Mouse (Mus musculus) liver, adult 2 months (tissue): ENCODE measurements at regions not wholly inside any gene's neighbourhood (a gene's known extent, or its start where the extent isn't known, plus 50 kb on each side); places are given as distances from the start of the nearest gene placed in this dataset.

Experiments
- DNase-seq: peaks from one replicate; pipeline ENCODE4 v3.0.0-alpha.2; 2011; ENCODE audit warnings: low read depth, low spot score; ENCODE audit errors: extremely low read depth
- H3K27ac ChIP-seq: fragments of 200-500 bp; replicated peaks from 2 replicates; pipeline ENCODE4 v1.5.1; 2012; ENCODE audit warnings: low read depth, mild to moderate bottlenecking, control low read depth, inconsistent platforms, low read length; ENCODE audit not compliant: insufficient read depth
- H3K27me3 ChIP-seq: fragments of 200-500 bp; 2 replicates; pipeline ENCODE4 v1.6.1; 2012; ENCODE audit warnings: mild to moderate bottlenecking, moderate library complexity, low read length, inconsistent platforms; ENCODE audit not compliant: control insufficient read depth, insufficient read depth
- H3K36me3 ChIP-seq: fragments of 200-500 bp; 2 replicates; pipeline ENCODE4 v1.6.1; 2012; ENCODE audit warnings: low read length, inconsistent platforms; ENCODE audit not compliant: control insufficient read depth, insufficient read depth
- H3K4me1 ChIP-seq: fragments of 200-500 bp; 2 replicates; pipeline ENCODE4 v1.6.1; 2011; ENCODE audit warnings: low read length; ENCODE audit not compliant: control insufficient read depth, insufficient read depth
- H3K4me3 ChIP-seq: fragments of 200-500 bp; 2 replicates; pipeline ENCODE4 v1.5.1; 2011; ENCODE audit warnings: low read depth, mild to moderate bottlenecking, control low read depth, low read length, moderate library complexity; ENCODE audit not compliant: insufficient read depth
- H3K79me2 ChIP-seq: fragments of 200-500 bp; 2 replicates; pipeline ENCODE4 v1.6.1; 2012; ENCODE audit warnings: inconsistent platforms, mild to moderate bottlenecking, low read length, moderate library complexity; ENCODE audit not compliant: control insufficient read depth, insufficient read depth
- H3K9ac ChIP-seq: fragments of 200-500 bp; 2 replicates; pipeline ENCODE4 v1.6.1; 2012; ENCODE audit warnings: low read depth, mild to moderate bottlenecking, control low read depth, inconsistent platforms, low read length
- CTCF ChIP-seq: fragments of 200-500 bp; IDR thresholded peaks from 2 replicates; pipeline ENCODE4 v1.5.1; 2011; ENCODE audit warnings: low read depth, low read length, control low read depth
- POLR2A ChIP-seq: fragments of 200-500 bp; IDR thresholded peaks from 2 replicates; pipeline ENCODE4 v1.6.1; 2011; ENCODE audit warnings: low read length, control low read depth; ENCODE audit not compliant: insufficient read depth; ENCODE audit errors: extremely low read depth
- WGBS: fragments of 180-500 bp; shearing (Covaris S2); methylation state at CpG from one replicate; pipeline ENCODE4 v1.1.7; 2018; 5-methylcytosine and 5-hydroxymethylcytosine counted together

DNA sequence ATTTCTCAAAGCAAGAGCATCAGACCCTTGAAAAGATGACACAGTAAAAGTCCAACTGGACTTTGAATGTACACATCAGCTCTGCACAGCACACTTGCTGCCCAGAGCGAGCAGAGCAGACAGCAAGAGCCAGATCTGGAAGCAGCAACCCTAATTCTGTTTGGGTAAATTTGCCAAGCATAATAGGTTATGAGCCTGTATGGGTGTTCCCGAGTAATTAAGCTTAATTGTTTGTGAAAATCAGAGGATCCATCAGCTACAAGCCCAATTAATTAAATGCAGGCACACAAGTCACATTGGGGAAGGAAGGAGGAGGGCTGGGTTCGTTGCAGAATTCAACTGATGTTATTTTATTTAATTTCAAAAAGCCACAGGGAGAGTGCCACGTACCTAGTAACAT, 113.9 kb upstream of the Msx2 start:
- H3K9ac ChIP-seq: no peak overlapping the region
- no peak overlapping the region for H3K4me3 ChIP-seq
- 48% methylated on average over 4 of the region's 4 CpGs for WGBS
- H3K4me1 ChIP-seq: no peaks in the 10 kb centered on the region
- H3K36me3 ChIP-seq: no peaks in the 10 kb centered on the region
- no peak overlapping the region for H3K27ac ChIP-seq
- H3K79me2 ChIP-seq: no peaks in the 10 kb centered on the region
- no peak for DNase-seq
- TF ChIP-seq CTCF (no peak), POLR2A (no peak)
- H3K27me3 ChIP-seq: no peaks in the 10 kb centered on the region

DNA sequence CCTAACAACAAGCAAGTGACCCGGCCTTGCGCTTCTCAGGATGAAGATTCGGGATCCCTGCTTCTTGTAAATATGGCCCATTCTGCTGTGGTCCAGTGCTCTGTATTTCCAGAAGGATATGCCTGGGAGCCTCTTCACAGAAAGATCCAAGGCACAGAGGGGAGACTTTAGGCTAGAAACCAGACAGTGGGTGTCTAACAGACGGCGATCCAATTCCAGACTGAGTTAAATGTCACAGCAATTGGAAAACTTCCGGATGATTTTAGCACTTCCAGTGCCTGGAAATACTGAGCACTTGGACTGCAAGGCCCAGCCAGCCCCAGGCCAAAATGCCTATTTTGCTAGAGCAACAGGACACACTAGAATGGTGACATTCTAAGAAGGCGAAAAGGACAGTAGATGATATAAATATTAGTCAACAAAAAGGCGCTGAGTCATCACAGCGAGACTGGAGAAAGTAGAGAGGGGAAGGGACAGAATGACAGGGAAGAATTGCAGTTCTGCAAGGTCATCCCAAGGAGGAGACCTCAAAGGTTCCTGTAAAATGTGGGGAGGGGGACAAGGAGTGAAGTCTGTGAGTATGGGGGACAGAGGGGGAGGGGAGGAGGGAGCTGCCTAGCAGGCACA, 111.7 kb upstream of the Msx2 start:
- Histone ChIP-seq H3K4me1 (no peaks in the 10 kb centered on the region), H3K4me3 (no peak overlapping the region), H3K27me3 (no peaks in the 10 kb centered on the region; the same call in 1 of the 2 replicates), H3K9ac (no peak overlapping the region), H3K36me3 (no peaks in the 10 kb centered on the region), H3K27ac (no peak overlapping the region), H3K79me2 (no peaks in the 10 kb centered on the region)
- WGBS: 85% methylated on average over 9 of the region's 9 CpGs
- no peak for DNase-seq
- TF ChIP-seq POLR2A: no peak
- no peak for TF ChIP-seq CTCF

DNA sequence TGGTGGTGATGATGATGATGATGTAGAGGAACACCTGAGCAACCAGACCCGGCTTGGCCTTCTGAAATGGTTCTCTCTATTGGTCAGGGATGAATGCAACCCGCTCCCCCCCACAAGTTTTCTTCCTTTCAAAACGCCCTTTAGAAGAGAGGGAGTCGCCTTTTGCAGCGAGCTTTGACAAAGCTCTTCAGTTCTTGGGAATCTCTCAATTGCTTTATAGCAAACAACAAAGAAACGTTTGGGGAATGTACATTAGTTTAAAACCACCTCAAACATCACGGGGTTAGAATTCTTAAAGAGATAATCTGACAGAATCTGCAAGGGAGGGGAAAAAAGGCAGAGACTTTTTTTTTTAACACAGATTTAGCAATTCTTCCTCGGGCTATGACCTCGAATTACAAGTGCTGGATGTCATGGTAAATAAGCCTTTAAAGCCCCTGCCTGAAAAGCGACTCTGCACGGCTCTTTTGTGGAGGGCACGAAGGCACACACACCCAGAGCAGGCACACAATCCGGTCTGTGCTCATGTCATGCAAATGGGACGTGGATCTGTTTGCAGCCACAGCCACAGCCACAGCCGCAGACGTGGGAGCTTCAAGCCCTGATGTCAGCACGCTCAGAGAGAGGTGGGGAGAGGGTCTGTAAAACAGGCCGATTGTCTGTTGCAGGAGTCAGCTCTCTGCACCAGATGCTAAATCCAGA, 81.2 kb upstream of the Msx2 start:
- Histone ChIP-seq H3K4me1 (no peaks in the 10 kb centered on the region), H3K27ac (no peak overlapping the region), H3K27me3 (no peaks in the 10 kb centered on the region; the same call in 1 of the 2 replicates), H3K9ac (no peak overlapping the region), H3K79me2 (no peaks in the 10 kb centered on the region), H3K36me3 (no peaks in the 10 kb centered on the region), H3K4me3 (no peak overlapping the region)
- 51% methylated on average over 18 of the region's 18 CpGs for WGBS
- TF ChIP-seq CTCF (no peak), POLR2A (no peak)
- DNase-seq: no peak

DNA sequence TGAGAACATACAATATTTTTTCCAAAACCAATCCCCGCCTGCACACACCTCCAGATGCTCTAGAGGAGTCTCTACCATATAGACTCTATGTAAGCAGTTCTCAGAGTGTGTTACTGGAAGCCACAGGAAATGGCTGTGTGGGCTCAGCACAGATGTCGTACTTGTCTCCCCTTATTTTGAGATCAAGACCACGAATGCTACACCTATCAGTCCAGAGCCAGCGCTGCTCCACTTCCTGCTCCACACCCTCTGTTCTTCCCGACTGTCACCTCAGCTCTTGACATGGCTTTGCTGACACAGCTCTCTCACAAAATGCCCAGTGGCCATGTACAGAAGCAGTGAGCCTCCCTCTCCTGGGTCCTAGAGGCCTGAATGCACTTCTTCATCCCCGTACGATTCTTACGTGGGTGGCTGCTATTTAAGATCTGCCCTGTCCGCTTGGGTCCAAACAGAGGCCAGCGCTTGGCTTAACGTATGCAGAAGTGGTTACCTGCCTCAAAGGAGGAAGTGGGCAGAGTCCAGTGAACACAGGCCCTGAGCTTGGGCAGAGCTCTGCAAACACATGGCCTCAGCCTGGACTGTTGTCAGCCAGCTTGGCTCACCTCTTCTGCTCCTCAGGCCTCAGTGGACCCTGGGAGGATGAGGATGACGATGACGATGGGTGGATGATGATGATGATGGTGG, 80.5 kb upstream of the Msx2 start:
- no peak overlapping the region for H3K4me3 ChIP-seq
- no peak overlapping the region for H3K9ac ChIP-seq
- 70% methylated on average over 13 of the region's 13 CpGs for WGBS
- no peak for DNase-seq
- H3K79me2 ChIP-seq: no peaks in the 10 kb centered on the region
- no peak for TF ChIP-seq CTCF
- no peak for TF ChIP-seq POLR2A
- no peaks in the 10 kb centered on the region for H3K4me1 ChIP-seq
- no peaks in the 10 kb centered on the region; the same call in 1 of the 2 replicates for H3K27me3 ChIP-seq
- no peaks in the 10 kb centered on the region for H3K36me3 ChIP-seq
- H3K27ac ChIP-seq: no peak overlapping the region

DNA sequence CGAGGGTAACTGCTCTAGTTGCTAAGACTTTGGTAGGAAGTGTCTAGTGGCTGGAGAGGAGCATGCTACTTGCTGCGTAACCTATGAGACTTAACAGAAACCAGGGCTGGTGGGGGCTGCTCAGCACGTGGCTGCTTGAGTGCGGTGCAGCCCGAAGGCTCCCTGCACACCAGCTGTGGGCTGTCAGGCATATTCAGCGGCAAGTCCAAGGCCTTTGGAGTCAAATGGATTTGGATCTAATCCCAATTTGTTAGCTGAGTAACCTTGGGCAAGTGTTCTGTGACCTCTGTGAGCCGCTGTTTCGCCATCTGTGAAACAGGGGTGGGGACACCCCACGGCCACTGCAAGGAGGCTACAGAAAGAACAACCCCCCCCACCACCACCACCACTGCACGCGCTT, 75.5 kb upstream of the Msx2 start:
- no peak overlapping the region for H3K27ac ChIP-seq
- no peak for DNase-seq
- WGBS: 72% methylated on average over 11 of the region's 11 CpGs
- TF ChIP-seq CTCF: no peak
- TF ChIP-seq POLR2A: no peak
- H3K4me1 ChIP-seq: no peaks in the 10 kb centered on the region
- H3K27me3 ChIP-seq: no peaks in the 10 kb centered on the region; the same call in 1 of the 2 replicates
- no peaks in the 10 kb centered on the region for H3K79me2 ChIP-seq
- no peak overlapping the region for H3K4me3 ChIP-seq
- no peak overlapping the region for H3K9ac ChIP-seq
- no peaks in the 10 kb centered on the region for H3K36me3 ChIP-seq

DNA sequence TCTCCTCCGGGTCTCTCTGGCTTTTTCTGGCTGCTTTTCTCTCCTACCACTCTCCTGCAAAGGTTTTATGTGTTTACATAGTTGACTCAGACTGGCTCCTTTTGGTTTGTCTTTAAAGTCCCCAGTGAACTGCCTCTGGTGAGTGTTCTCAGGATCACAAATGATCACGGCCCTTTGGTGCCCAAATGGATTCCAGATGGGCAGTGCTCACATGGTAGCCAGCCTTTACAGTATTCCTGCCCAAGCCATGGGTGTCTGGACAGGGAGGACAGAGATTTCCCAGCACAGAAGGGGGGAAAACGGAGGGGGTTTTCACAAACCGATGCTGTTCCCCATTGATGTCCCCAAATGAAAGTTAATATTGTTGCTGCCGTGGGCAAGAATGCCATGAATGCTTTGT, 70.4 kb upstream of the Msx2 start:
- 75% methylated on average over 5 of the region's 5 CpGs for WGBS
- Histone ChIP-seq H3K36me3 (no peaks in the 10 kb centered on the region), H3K27ac (no peak overlapping the region), H3K4me3 (no peak overlapping the region), H3K4me1 (no peaks in the 10 kb centered on the region), H3K79me2 (no peaks in the 10 kb centered on the region), H3K9ac (no peak overlapping the region), H3K27me3 (no peaks in the 10 kb centered on the region)
- no peak for DNase-seq
- no peak for TF ChIP-seq POLR2A
- TF ChIP-seq CTCF: no peak
